Mouse (Mus musculus) frontal cortex, adult (tissue): ENCODE measurements around the gene Dhrs4.

ENCODE experiments used
- ATAC-seq: cut with Nextera tagmentation; 2 replicates; pipeline ENCODE4 v1.9.2; 2017; ENCODE audit warnings: mild to moderate bottlenecking, moderate library complexity, mixed read lengths; ENCODE audit not compliant: low TSS enrichment

Dhrs4 gene

GRCm38 (mm10) chr14:55486836-55487235, 8.3 kb downstream of the Dhrs4 start:
- ATAC-seq = no peak

DNA sequence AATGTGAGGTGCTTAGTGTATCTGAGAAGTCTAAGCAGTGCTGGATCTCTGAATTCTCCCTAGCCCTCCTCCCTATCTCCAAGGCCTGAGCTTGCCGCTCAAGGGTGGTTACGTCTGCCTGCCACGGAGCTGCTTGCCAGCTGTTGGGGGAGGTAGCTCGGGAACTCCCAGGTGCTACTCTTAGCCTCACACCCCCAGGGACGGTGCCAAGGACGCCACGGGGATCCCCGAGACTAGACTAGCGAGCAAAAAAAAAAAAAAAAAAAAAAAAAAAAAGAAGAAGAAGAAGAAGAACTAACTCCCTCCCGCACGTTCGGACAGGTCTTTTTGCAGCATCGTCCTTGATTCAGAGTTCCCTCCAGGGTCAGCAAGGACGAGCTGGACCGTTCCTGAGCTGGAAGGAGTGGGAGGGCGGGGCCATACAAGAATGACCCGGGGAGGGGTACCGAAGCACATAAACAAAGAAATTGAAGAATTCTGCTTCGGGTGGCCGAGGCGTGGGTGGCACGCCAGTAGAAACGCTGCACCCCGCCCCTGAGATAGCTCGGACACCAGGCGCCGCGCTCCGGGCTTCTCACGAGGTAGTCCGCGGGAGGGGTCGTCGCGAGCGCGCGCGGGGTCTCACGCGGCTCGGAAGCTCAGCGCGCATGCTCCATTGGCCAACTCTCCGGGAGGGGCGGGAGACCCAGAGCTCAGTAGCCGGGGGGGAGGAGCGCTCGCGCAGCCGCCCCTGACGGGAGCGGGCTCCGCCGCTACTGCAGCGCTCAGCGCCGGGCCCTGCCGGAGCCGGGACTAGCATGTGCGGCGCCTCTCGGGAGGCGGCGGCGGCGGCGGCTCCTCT, 12.0 kb downstream of the Dhrs4 start, which contains the start of gene Carmil3:
Gene Carmil3, plus strand, starts transcription at position 291 of the 841 bp plus-strand sequence.
- ATAC-seq = peak; percentile 77

- ATAC-seq = peak; percentile 60
Observed at GRCm38 (mm10) chr14:55491291-55491833, 12.8 kb downstream of the Dhrs4 start.

GRCm38 (mm10) chr14:55492103-55492502, 13.5 kb downstream of the Dhrs4 start:
- ATAC-seq = no peak

- no peak for ATAC-seq
Observed at GRCm38 (mm10) chr14:55495509-55496240, 17.1 kb downstream of the Dhrs4 start.

- ATAC-seq = 0 out of 2 replicates have a peak, but pooled peaks have one; percentile 7
Observed at GRCm38 (mm10) chr14:55496761-55497448, 18.3 kb downstream of the Dhrs4 start.

GRCm38 (mm10) chr14:55497449-55497821, 18.9 kb downstream of the Dhrs4 start:
- ATAC-seq = peak; percentile 62

DNA sequence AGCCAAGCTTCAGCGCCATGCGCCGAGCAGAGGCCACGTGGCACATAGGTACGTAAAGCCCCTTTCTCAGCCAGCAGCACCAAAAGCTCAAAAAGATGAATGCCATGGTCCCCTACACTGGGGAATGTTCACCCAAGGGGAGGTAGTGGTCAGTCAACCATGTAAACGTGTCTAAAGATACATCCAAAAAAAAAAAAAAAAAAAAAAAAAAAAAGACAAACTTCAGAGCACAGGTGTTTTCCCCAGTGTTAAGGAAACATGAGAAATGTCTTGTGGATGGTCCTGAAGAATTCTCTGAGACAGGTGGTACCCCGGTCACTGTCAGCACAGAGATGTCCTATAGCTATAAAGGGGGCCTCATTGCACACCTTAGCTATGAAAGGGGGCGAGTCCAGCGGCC, 27.1 kb downstream of the Dhrs4 start:
- ATAC-seq = no peak

DNA sequence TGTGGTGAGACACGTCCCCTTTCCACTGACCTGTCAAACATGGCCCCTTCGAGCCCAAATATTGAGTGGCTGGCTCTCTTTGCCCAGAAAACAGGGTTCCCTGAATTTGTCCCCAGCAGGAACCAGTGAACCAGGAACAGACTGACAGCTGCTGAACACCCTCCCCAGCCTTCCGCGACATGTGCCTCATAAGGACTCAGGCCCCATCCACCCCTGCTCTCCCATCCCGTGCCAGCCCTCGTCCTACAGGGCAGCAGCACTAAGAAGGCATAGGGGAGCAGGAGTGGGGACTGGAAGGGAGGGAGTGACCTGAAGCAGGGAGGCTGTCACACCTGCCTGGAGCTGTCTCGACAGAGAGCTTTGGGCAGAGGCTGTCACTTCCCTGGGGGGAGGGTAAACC, 29.2 kb downstream of the Dhrs4 start:
- no peak for ATAC-seq

DNA sequence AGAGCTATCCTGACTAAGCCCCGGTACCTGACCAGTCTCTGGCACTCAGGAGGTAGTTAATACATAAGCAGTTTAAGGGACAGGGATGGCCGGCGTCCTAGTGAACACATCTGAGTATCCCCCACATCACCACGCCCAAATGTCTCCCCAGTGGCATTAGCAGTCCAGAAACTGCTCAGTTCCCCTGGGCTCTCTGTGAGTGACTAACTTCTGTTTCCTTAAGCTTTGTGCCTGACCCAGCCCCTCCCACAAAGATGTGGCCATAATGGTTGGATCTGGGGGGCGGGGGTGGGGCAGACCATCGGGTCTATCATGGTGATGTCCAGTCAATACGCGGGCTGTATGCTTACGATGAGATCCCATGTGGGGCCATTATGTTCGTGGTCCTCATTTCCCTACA, 31.0 kb downstream of the Dhrs4 start:
- ATAC-seq = no peak

GRCm38 (mm10) chr14:55510125-55510731, 31.7 kb downstream of the Dhrs4 start, which contains the start of gene Cpne6:
Cpne6 (plus strand) TSS chr14:55510445.
- peak; percentile 56 for ATAC-seq

DNA sequence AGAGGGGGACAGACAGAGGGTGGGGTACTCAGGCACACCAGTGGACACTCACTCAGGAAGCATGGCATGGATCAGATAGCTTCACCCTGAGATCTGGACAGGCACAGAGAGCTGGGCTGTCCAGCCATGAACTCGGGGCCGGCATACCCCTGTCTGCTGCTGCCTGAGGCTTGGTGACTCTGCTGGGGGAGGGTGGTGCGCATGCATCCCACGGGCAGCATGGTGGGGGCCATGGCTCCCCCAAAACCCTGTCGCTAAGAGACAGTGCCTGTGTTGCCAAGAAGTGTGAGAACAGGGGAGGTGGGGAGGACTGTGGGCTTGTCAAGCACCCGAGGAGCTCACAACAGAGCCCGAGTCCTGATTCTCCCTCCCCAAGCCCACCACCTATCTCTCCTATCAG, 32.5 kb downstream of the Dhrs4 start:
- ATAC-seq = peak; percentile 60

DNA sequence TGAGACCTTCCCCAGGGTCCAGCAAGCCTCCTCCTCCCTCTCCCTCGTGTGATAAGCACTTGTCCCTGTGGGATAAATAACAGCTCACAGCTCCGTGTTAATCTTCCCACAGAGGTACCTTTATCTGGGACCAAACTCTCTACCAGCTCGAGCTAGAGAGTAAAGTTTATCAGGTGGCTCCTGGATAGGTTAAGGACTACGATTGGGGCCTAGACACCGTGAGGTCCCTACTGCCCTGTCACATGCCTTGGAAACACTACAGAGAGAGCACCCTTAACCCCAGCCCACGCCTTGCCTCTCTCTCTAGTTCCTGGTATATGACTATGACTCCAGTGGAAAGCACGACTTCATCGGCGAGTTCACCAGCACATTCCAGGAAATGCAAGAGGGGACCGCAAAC, 35.4 kb downstream of the Dhrs4 start:
- ATAC-seq = no peak

GRCm38 (mm10) chr14:55515846-55516245, 37.3 kb downstream of the Dhrs4 start:
- no peak for ATAC-seq

DNA sequence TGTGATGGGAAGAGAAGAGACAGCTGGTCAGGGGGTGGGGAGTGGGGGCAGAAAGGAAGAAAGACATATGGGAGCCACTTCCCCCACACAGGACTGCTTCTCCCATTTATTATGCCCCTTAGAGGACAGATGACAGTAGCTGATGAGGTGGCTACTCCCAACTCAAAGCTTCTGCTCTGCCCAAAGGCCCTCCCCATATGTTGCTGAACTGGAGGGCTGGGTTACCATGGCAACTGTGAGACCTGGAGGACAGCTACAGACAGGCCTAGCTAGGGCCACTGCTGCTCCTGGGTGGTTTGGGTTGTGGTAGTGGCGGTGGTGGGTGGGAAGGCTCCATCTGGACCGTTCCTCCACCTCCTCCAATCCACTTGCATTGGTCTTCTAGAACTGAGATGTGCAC, 40.3 kb downstream of the Dhrs4 start:
- ATAC-seq = peak; percentile 68

- ATAC-seq = 0 out of 2 replicates have a peak, but pooled peaks have one; percentile 11
Observed at GRCm38 (mm10) chr14:55519604-55520003, 41.0 kb downstream of the Dhrs4 start.

DNA sequence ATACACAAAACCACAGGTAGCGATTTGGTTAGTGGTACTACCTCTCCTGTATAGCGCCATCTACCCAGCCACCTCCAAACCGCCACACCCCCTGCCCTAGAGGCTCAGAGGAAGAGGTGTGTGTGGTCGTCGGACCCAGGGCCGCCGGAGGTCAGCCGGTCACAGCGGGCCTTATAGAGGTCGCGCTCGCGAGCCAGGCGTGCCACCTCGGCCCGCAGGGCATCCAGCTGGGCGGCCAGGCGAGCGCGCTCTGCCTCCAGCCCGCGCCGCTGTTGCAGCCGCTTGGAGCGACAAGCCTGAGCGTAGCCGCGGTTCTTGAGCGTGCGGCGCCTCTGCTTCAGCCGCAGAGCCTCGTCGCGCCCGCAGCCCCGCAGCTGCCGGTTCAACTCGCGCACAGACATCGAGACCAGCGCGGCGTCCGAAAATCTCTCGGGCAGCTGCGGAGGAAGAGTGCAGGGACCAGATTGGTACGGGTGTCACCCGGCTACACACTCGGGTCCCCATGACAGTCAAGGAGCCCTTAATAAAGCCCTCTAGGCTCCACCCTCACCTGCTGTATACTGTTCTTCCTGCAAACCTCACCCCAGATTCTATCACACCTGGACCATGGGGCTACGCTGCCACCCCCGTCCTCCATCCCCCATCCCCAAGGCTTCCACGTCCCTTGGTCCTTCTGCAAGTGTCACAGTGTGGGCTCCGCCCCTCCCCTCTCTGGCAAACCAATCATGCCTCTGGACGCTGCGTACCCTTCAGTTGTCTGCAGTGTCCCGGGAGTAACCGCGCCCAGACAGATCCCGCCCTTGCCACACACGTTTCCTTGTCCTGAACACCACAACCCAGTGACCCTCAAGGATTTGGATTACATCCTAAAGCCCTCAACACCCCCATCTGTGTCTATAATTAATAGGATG, 42.1 kb downstream of the Dhrs4 start:
- peak; percentile 41 for ATAC-seq

GRCm38 (mm10) chr14:55524062-55524461, 45.5 kb downstream of the Dhrs4 start:
- ATAC-seq = no peak

DNA sequence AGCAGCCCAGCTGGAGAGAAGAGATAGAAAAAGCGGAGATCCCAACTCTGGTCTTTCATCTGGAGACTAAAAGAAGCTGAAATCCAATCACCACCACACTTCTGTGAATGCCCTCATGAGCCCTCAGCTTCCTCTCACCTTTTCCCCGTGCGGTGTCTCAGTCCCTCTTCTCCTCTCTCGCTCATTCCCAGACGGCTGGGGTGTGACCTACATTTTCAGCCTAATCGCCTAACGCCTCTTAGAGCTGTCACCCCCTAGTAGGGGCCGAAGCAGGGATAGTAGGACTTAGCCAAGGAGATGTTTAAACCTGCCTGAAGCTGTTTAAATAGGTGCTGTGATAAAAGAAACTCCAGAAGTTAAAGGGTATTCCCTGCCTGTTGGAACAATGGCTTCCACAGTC, 46.2 kb downstream of the Dhrs4 start, which contains the start of gene Nrl:
Gene Nrl, minus strand, starts transcription at position 197 of the 400 bp plus-strand sequence.
- no peak for ATAC-seq

GRCm38 (mm10) chr14:55526674-55527073, 48.1 kb downstream of the Dhrs4 start:
- no peak for ATAC-seq
